Mouse (Mus musculus) kidney, adult 2 months (tissue): ENCODE data around the gene 1700029J07Rik. TPM values are rescaled to one million over a fixed set of nuclear protein-coding genes. Genes with fewer than 3 reads are reported as not detected.

Experiments
- DNase-seq: peaks from one replicate; pipeline ENCODE4 v3.0.0; 2021
- H3K27ac ChIP-seq: fragments of 200-500 bp; 2 replicates; pipeline ENCODE4 v1.5.1; 2012; ENCODE audit warnings: low read depth, low read length, control low read depth, inconsistent platforms; ENCODE audit not compliant: insufficient read depth
- H3K27me3 ChIP-seq: fragments of 200-500 bp; replicated peaks from 2 replicates; pipeline ENCODE4 v1.6.1; 2012; ENCODE audit warnings: mild to moderate bottlenecking, moderate library complexity, low read length, inconsistent platforms; ENCODE audit not compliant: control insufficient read depth, insufficient read depth
- H3K36me3 ChIP-seq: fragments of 200-500 bp; 2 replicates; pipeline ENCODE4 v1.6.1; 2012; ENCODE audit warnings: mild to moderate bottlenecking, moderate library complexity, low read length, inconsistent platforms; ENCODE audit not compliant: control insufficient read depth, insufficient read depth
- H3K4me1 ChIP-seq: fragments of 200-500 bp; 2 replicates; pipeline ENCODE4 v1.6.1; 2011; ENCODE audit warnings: low read length; ENCODE audit not compliant: control insufficient read depth, insufficient read depth
- H3K4me3 ChIP-seq: fragments of 200-500 bp; 2 replicates; pipeline ENCODE4 v1.5.1; 2011; ENCODE audit warnings: mild to moderate bottlenecking, low read depth, low read length, control low read depth; ENCODE audit not compliant: insufficient read depth
- CTCF ChIP-seq: fragments of 200-500 bp; conservative IDR thresholded peaks from 2 replicates; pipeline ENCODE4 v1.5.1; 2011; ENCODE audit warnings: low read depth, mild to moderate bottlenecking, control low read depth, low read length, moderate library complexity, mixed read lengths; ENCODE audit not compliant: insufficient read depth, insufficient read length
- POLR2A ChIP-seq: fragments of 200-500 bp; IDR thresholded peaks from one replicate; pipeline ENCODE4 v1.6.1; 2011; ENCODE audit warnings: low read depth, low read length, control low read depth
- WGBS: fragments of 180-500 bp; shearing (Covaris S2); methylation state at CpG from one replicate; pipeline ENCODE4 v1.1.7; 2018; 5-methylcytosine and 5-hydroxymethylcytosine counted together
- polyA plus RNA-seq: library from polyadenylated mRNA; depleted of rRNA; stranded (reverse); fragments of >200 nt; gene quantifications from 2 replicates; pipeline ENCODE4 v1.2.3, GENCODE M21; 2012; rRNA removed

1700029J07Rik gene
- 1.2 and 1.3 TPM in 2 replicates for polyA plus RNA-seq

DNA sequence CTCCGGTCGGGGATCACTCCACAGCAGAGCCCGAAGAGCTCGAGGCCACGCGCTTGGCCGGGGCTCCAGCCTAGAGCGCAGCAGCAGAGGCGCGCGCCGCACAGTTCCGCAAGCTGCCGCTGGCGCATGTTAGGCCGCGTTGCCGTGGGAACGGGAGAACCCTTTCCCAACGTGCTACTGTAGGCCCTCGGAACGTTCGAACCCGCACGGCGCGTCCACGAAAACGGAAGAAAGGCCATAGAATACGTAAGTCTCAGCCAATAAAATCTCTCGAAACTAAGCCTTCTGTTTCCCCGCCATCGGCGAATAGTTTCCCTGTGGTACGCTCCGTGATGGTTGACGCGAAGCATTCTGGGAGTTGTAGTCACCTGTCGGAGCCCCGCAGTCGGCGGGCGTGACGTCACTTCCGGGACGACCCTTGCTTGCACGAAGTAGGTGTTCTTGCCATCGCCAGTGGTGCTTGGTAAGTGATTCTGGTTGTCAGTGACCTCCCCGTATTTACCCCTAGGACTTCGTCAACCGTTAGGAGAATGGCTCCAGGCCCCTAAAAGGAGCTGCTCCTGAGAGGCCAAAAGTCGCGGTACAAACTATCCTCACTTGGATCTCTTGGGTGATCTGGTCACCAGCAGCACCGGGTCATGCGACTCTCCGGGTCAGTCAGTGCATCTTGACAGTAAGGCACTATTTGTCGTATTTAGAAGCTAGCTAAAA lies at the start of gene 1700029J07Rik, which contains the start of gene Ufsp2:
Gene 1700029J07Rik, minus strand, starts transcription at position 127 of the 711 bp plus-strand sequence.
Gene Ufsp2, plus strand, starts transcription at position 403 of the 711 bp plus-strand sequence.
- Histone ChIP-seq H3K27me3 (no peaks in the 10 kb centered on the region), H3K27ac (peak within 1 kb of the TSS; percentile 4; the same call in 1 of the 2 replicates), H3K4me3 (peak within 1 kb of the TSS; percentile 70), H3K4me1 (no peaks in the 10 kb centered on the region; the same call in 1 of the 2 replicates), H3K36me3 (peaks cover 1% of the 10 kb centered on the region)
- WGBS = 1% methylated on average over 57 of the region's 57 CpGs
- TF ChIP-seq POLR2A (peak; percentile 14), CTCF (peak; percentile 53; the same call in 1 of the 2 replicates)
- DNase-seq = peak; percentile 99

DNA sequence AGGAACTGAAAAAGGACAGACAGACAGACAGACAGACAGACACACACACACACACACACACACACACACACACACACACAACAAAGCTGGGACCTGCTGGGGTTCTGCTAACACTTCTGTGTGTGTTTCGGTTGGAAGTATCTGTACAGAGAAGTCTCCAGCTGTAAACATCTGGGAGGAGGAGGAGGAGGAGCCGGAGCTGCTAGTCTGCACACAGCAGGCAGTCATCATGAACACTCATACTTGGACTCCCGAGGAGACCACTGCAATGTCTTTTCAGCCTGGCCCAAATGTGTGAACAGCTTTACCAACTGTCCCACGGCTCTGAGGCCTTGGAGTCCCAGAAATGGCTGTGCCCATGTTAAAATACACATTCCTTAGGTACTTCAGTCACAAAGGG lies 49.3 kb upstream of the 1700029J07Rik start:
- 54% methylated on average over 4 of the region's 4 CpGs for WGBS
- Histone ChIP-seq H3K4me1 (no peaks in the 10 kb centered on the region), H3K4me3 (no peak overlapping the region), H3K27ac (no peak overlapping the region), H3K36me3 (no peaks in the 10 kb centered on the region), H3K27me3 (no peaks in the 10 kb centered on the region)
- no peak for TF ChIP-seq POLR2A
- TF ChIP-seq CTCF = no peak
- no peak for DNase-seq

DNA sequence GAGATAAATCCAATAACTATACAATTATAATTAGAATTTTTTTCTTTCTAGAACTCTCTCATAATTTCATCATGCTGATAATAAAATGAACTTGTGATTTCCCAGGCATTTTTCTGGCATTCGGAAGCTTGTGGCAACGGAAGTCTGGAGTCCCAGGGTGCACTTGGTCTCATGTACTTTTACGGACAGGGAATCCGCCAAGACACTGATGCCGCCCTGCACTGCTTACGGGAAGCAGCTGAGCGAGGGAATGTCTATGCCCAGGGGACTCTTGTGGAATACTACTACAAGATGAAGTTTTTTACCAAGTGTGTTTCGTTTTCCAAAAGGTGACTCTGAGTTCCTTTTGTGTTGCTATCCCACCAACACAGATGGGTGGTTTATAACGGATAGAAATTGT lies 47.7 kb upstream of the 1700029J07Rik start:
- no peak for TF ChIP-seq POLR2A
- no peak for TF ChIP-seq CTCF
- DNase-seq = no peak
- 95% methylated on average over 9 of the region's 9 CpGs for WGBS
- no peak overlapping the region for H3K27ac ChIP-seq
- H3K4me1 ChIP-seq = no peaks in the 10 kb centered on the region
- H3K4me3 ChIP-seq = no peak overlapping the region
- H3K36me3 ChIP-seq = no peaks in the 10 kb centered on the region
- no peaks in the 10 kb centered on the region for H3K27me3 ChIP-seq

DNA sequence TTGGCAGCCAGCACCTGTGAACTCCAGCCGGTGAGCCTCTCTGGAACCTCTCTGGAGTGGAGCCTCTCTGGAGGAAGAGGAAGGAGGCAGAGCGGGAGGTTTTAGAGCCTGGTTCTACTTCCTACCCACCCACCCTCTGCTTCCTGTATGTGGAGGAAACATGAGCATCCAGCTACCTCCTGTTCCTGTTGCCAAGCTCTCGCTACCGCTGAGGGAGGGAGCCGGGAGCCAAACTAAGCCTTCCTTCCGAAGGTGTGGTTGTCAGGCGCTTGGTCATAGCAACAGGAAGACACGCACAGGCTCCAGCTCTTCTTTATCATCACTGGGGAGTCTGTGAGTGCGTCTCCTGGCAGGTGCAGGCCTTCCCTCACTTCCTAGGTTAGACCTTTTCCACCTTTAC lies 47.2 kb upstream of the 1700029J07Rik start:
- no peak overlapping the region for H3K4me3 ChIP-seq
- no peak for DNase-seq
- no peaks in the 10 kb centered on the region for H3K27me3 ChIP-seq
- WGBS = 69% methylated on average over 9 of the region's 9 CpGs
- H3K36me3 ChIP-seq = no peaks in the 10 kb centered on the region
- no peaks in the 10 kb centered on the region for H3K4me1 ChIP-seq
- no peak overlapping the region for H3K27ac ChIP-seq
- TF ChIP-seq CTCF (no peak), POLR2A (no peak)

DNA sequence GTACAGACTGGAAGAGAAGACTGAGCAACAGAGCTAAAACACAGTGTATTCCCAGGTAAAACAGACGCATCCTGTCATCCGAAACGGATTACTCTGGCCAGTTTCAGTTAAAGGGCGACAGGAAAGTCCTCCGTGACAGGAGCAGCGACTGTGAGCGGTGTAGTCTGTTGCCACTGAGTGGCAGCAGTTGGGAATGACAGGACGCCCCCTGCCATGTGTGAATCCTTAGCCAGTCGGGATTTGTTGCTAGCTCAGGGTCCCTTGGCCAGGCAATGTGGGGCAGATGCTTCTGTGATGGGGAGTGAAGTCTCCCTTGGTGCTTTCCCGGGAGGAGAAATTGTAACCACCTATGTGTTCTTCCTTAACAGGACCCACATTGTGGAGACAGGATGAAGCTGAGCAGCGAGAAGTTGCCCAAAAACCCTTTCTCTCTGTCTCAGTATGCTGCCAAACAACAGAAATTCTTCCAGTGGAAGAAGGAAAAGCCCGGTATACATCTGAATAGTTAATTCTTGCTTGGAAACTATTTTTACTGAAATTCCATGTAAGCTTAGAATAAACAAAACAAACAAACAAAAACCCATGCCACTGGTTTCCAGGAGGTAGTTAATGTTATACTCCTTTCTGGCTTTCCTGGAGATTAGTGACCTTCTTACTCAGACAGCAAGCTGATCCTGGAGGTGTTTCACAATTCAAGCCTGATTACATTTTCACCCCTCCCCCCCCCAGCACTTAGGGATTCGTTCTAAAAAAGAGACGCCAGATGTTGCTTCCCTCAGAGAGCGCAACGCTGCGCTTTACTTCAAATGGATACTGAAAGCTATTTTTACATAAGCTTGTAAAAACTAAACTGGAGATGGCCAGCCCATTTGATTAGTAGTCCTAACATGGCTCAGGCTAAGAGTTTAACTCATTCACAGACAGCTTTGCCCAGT lies 36.0 kb upstream of the 1700029J07Rik start:
- TF ChIP-seq CTCF (peak; percentile 54), POLR2A (no peak)
- 11% methylated on average over 17 of the region's 17 CpGs for WGBS
- peak; percentile 57 for DNase-seq
- peaks cover 7% of the 10 kb centered on the region; the same call in 1 of the 2 replicates for H3K4me1 ChIP-seq
- no peaks in the 10 kb centered on the region for H3K27me3 ChIP-seq
- H3K27ac ChIP-seq = no peak overlapping the region
- H3K36me3 ChIP-seq = no peaks in the 10 kb centered on the region
- H3K4me3 ChIP-seq = peak overlapping the region; percentile 3; the same call in 1 of the 2 replicates

DNA sequence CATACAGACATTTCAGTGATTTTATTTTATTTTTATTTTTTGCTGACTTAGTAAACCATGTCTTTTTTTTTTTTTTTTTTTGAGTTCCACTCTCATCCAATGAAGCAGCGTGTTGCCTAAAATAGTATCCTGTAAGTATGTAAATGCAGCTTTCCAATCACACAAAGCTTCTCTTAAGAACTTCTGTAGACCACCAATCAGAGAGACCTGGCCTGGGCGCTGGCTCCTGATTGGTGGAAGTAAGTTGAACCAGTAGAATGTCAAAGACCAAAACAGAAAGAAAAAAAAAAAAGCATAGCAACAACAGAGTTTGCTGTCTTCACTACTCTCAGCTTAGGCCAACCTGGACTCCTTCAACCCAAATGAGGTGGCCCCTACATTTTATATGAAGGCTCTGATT lies 35.3 kb upstream of the 1700029J07Rik start:
- TF ChIP-seq POLR2A (no peak), CTCF (no peak)
- Histone ChIP-seq H3K27ac (no peak overlapping the region), H3K36me3 (no peaks in the 10 kb centered on the region), H3K4me1 (peaks cover 7% of the 10 kb centered on the region; the same call in 1 of the 2 replicates), H3K4me3 (no peak overlapping the region), H3K27me3 (no peaks in the 10 kb centered on the region)
- WGBS = 78% methylated on average over 2 of the region's 2 CpGs
- peak; percentile 22 for DNase-seq
